Mouse (Mus musculus) spleen, adult 2 months (tissue): ENCODE measurements around the gene Cd55. TPM values are rescaled to one million over a fixed set of nuclear protein-coding genes. Genes with fewer than 3 reads are reported as not detected.
"Not testable (repeated sequence)": the region's sequence is repeated elsewhere in the genome, so short reads cannot be mapped to it uniquely, and the experiment has no call there.

ENCODE experiments used
- DNase-seq, 2 experiments: peaks; one replicate each; pipeline versions ENCODE4 v3.0.0 to v3.0.0-alpha.2; 2012 to 2021; ENCODE audit warnings: low spot score in 2 of 2, low read depth in 1 of 2
- H3K27ac ChIP-seq: fragments of 200-500 bp; 2 replicates; pipeline ENCODE4 v1.5.1; 2012; ENCODE audit warnings: low read length, inconsistent platforms; ENCODE audit not compliant: insufficient read depth
- H3K27me3 ChIP-seq: fragments of 200-500 bp; 2 replicates; pipeline ENCODE4 v1.6.1; 2012; ENCODE audit warnings: mild to moderate bottlenecking, moderate library complexity, low read length, inconsistent platforms; ENCODE audit not compliant: control insufficient read depth, insufficient read depth
- H3K36me3 ChIP-seq: fragments of 200-500 bp; 2 replicates; pipeline ENCODE4 v1.6.1; 2012; ENCODE audit warnings: mild to moderate bottlenecking, low read length, inconsistent platforms; ENCODE audit not compliant: control insufficient read depth, insufficient read depth
- H3K4me1 ChIP-seq: fragments of 200-500 bp; 2 replicates; pipeline ENCODE4 v1.6.1; 2011; ENCODE audit warnings: inconsistent platforms; ENCODE audit not compliant: control insufficient read depth, insufficient read depth, insufficient read length
- H3K4me3 ChIP-seq: fragments of 200-500 bp; 2 replicates; pipeline ENCODE4 v1.5.1; 2011; ENCODE audit warnings: mild to moderate bottlenecking, inconsistent platforms; ENCODE audit not compliant: insufficient read depth, insufficient read length; ENCODE audit errors: extremely low read depth
- CTCF ChIP-seq: fragments of 200-500 bp; IDR thresholded peaks from 2 replicates; pipeline ENCODE4 v1.5.1; 2011; ENCODE audit warnings: mild to moderate bottlenecking, inconsistent platforms; ENCODE audit not compliant: insufficient read depth, insufficient read length, insufficient replicate concordance; ENCODE audit errors: extremely low read depth
- POLR2A ChIP-seq: fragments of 200-500 bp; IDR thresholded peaks from 2 replicates; pipeline ENCODE4 v1.6.1; 2011; ENCODE audit warnings: low read depth, low read length, inconsistent platforms
- WGBS: fragments of 180-500 bp; shearing (Covaris S2); methylation state at CpG from one replicate; pipeline ENCODE4 v1.1.7; 2018; 5-methylcytosine and 5-hydroxymethylcytosine counted together
- polyA plus RNA-seq: library from polyadenylated mRNA; depleted of rRNA; stranded (reverse); fragments of >200 nt; gene quantifications from 2 replicates; pipeline ENCODE4 v1.2.3, GENCODE M21; 2012; rRNA removed

Gene Cd55
- polyA plus RNA-seq, 1 experiment, result 38.1 TPM

- Histone ChIP-seq H3K4me3 (no peak within 1 kb of the TSS), H3K36me3 (no peaks in the 10 kb centered on the region), H3K27ac (no peak within 1 kb of the TSS), H3K4me1 (no peaks in the 10 kb centered on the region), H3K27me3 (no peaks in the 10 kb centered on the region)
- TF ChIP-seq POLR2A, result no peak
- TF ChIP-seq CTCF, result no peak
- no peak for DNase-seq
- 86% methylated on average over 18 of the region's 18 CpGs for WGBS
These were observed 39.9 kb downstream of the Cd55 start, which contains the start of gene Cd55b for GRCm38 (mm10) chr1:130422664-130423111. Gene Cd55b (minus strand): TSS chr1:130423009.

GRCm38 (mm10) chr1:130422033-130422432 is 40.5 kb downstream of the Cd55 start:
- H3K36me3 ChIP-seq, H3K27me3 ChIP-seq, DNase-seq, H3K4me3 ChIP-seq, H3K4me1 ChIP-seq, H3K27ac ChIP-seq: not testable (repeated sequence)
- no CpG with 5 or more reads among the region's 6 CpGs for WGBS

GRCm38 (mm10) chr1:130397109-130397508 is 65.4 kb downstream of the Cd55 start:
- not testable (repeated sequence) for H3K27ac ChIP-seq, DNase-seq, H3K27me3 ChIP-seq, H3K36me3 ChIP-seq, H3K4me3 ChIP-seq, H3K4me1 ChIP-seq

Other genes with a start within 250 kb of the Cd55 start
- gene Cd55b, start 39.7 kb downstream of the Cd55 start, polyA plus RNA-seq, result not detected in 2 replicates
- not detected in 2 replicates for gene Zp3r, start 166.9 kb upstream of the Cd55 start, polyA plus RNA-seq
- gene C4bp, start 198.9 kb upstream of the Cd55 start, polyA plus RNA-seq, result not detected in 2 replicates